Mouse (Mus musculus): ENCODE data around the gene Rspo3.

- TF ChIP-seq CTCF (IDR thresholded peaks at IDR 0.05; ENCODE audit: control insufficient read depth, insufficient read depth, insufficient read length) (no peak), MAX (IDR thresholded peaks at IDR 0.05) (no peak), MYOG (IDR thresholded peaks at IDR 0.05; ENCODE audit: control insufficient read depth, extremely low read depth, insufficient read length) (no peak), USF1 (IDR thresholded peaks at IDR 0.05; ENCODE audit: low read depth) (no peak), FOSL1 (IDR thresholded peaks at IDR 0.05; ENCODE audit: insufficient read depth, low read length, poor library complexity, severe bottlenecking) (no peak), MYOD1 (IDR thresholded peaks at IDR 0.05; ENCODE audit: control insufficient read depth, insufficient read length, low read depth) (no peak), CEBPB (IDR thresholded peaks at IDR 0.05; ENCODE audit: low read depth) (no peak)
Observed at GRCm38 (mm10) chr10:29479401-29479800, 56.3 kb downstream of the Rspo3 start.
